In genomic region chr15:30424290-30424689, GRCm38 (mm10) we compare ENCODE assay signal across 9 mouse cellular contexts.
DNase-seq lines count a peak whose midpoint lies in the region; TF ChIP-seq lines count a peak whose summit lies in the region.
"Had no signal": no experiment of that assay in that cellular context is flagged by ENCODE, and none has a peak within 500 bp of the region (broad histone marks: within the 10 kb centered on the region; RNA-seq: fewer than 3 reads in every experiment).

No protein-coding gene starts in this region.

- DNase-seq in heart, adult 2 months, result no peak
- DNase-seq in heart, postnatal 25 days (ENCODE audit: low spot score), result no peak
- DNase-seq in ES-CJ7 (ENCODE audit: low read depth, low spot score) (peak; percentile 19), adipocyte (ENCODE audit: low spot score) (no peak)
- peak; percentile 20 for DNase-seq in embryo, embryonic 10 days (ENCODE audit: low spot score)
- DNase-seq in layer of hippocampus, postnatal 36 days, result peak; percentile 14 to 42
- no peak for DNase-seq in thymus, postnatal 25 days
- DNase-seq in Muller cell, postnatal 12 days (ENCODE audit: inconsistent ontology term), result no peak
- DNase-seq: lung, postnatal 14 days had no signal

- 58% methylated on average over 9 of the region's 9 CpGs for WGBS in heart, adult 2 months

- H3K4me1 ChIP-seq in heart, adult 2 months (ENCODE audit: control insufficient read depth, insufficient read depth, low read length), result no peaks in the 10 kb centered on the region

- TF ChIP-seq CTCF in heart, adult 2 months (IDR thresholded peaks at IDR 0.05), result 0 out of 2 replicates have a peak, but pooled peaks have one; percentile 6

- intact Hi-C loops in heart, adult 2 months (cut with DNase I), result loop anchor here (10.0 kb wide), 1 partner anchor 841 kb away; no protein-coding TSS in a partner anchor
- intact Hi-C loops in heart, postnatal 25 days (cut with DNase I), result no loop called here

- TF ChIP-seq POLR2A in heart, adult 2 months (IDR thresholded peaks at IDR 0.05; ENCODE audit: insufficient read depth, low read depth, low read length), result no peak

- H3K9ac ChIP-seq in heart, adult 2 months (ENCODE audit: low read depth, low read length), result no peak overlapping the region

- no peaks in the 10 kb centered on the region for H3K36me3 ChIP-seq in heart, adult 2 months (ENCODE audit: control insufficient read depth, insufficient read depth, low read length)

- TF ChIP-seq EP300 in heart, adult 2 months (IDR thresholded peaks at IDR 0.05; ENCODE audit: insufficient read depth, low read depth, low read length), result no peak

- no peaks in the 10 kb centered on the region for H3K79me2 ChIP-seq in heart, adult 2 months (replicated peaks; ENCODE audit: control insufficient read depth, insufficient read depth, low read length)

- H3K27me3 ChIP-seq in heart, adult 2 months (ENCODE audit: control insufficient read depth, insufficient read depth, low read length), result no peaks in the 10 kb centered on the region

- H3K27ac ChIP-seq in heart, adult 2 months, result no peak overlapping the region

- H3K4me3 ChIP-seq in heart, adult 2 months, result no peak overlapping the region

Comparison
In these comparisons a context has a peak if more than half of its experiments do, and no peak if none do; other contexts are left out.
1. DNase-seq: peak in ES-CJ7 (single experiment), embryo, embryonic 10 days (single experiment) and layer of hippocampus, postnatal 36 days (2 of 2); none in heart, adult 2 months (0 of 2), heart, postnatal 25 days (single experiment), thymus, postnatal 25 days (single experiment), Muller cell, postnatal 12 days (single experiment) and adipocyte (single experiment).